Mouse (Mus musculus) adrenal gland, adult 8-10 months (tissue): Measurements from ENCODE around the gene Tmem189. TPM values are rescaled to one million over a fixed set of nuclear protein-coding genes. Genes with fewer than 3 reads are reported as not detected.

Experiments
- microRNA-seq, 2 experiments: library from miRNA; unstranded; fragments of <30 nt; microRNA quantifications; one replicate each; pipeline ENCODE4 v1.2.0; 2022
- total RNA-seq, 4 experiments: library from RNA; stranded (reverse); gene quantifications; 2 replicates each; pipeline ENCODE4 v1.2.4; 2022

The Tmem189 gene
- total RNA-seq, 4 experiments from 2014 or later = 25.5 to 32.1 (median 28.5) TPM

Small RNA genes within 50 kb of the gene (microRNA-seq; reads per million reads assigned to microRNA genes)
- 0 reads per million in 2 experiments for gene Gm22355

Other genes with a start within 250 kb of the Tmem189 start
- 100 to 1,000 TPM in 2 of 4 experiments, 10 to 100 TPM in 2; 74.5 to 110 (median 100) TPM for gene Rnf114, start 197.2 kb downstream of the Tmem189 start, total RNA-seq
- gene Spata2, start 196.9 kb downstream of the Tmem189 start, total RNA-seq = 10 to 100 TPM; 34.8 to 49.8 (median 38.9) TPM
- 1 to 10 TPM; 6.5 to 9.1 (median 7.6) TPM for gene Snai1, start 151.6 kb downstream of the Tmem189 start, total RNA-seq
- 100 to 1,000 TPM; 175 to 197 (median 191) TPM for gene Ube2v1, start 57.7 kb downstream of the Tmem189 start, total RNA-seq
- gene Gm20431, start 28.3 kb downstream of the Tmem189 start, total RNA-seq = 10 to 100 TPM; 19.9 to 23.9 (median 22.1) TPM
- gene Cebpb, start 907 bp downstream of the Tmem189 start, total RNA-seq = 100 to 1,000 TPM in 3 of 4 experiments, 10 to 100 TPM in 1; 91.8 to 623 (median 239) TPM
- gene Ptpn1, start 242.2 kb upstream of the Tmem189 start, total RNA-seq = 10 to 100 TPM; 56.1 to 70.3 (median 60.7) TPM